Mouse (Mus musculus) kidney, adult 2 months (tissue): ENCODE measurements around the gene Rab1a.

ENCODE experiments used
- CTCF ChIP-seq: fragments of 200-500 bp; conservative IDR thresholded peaks from 2 replicates; pipeline ENCODE4 v1.5.1; 2011; ENCODE audit warnings: low read depth, mild to moderate bottlenecking, control low read depth, low read length, moderate library complexity, mixed read lengths; ENCODE audit not compliant: insufficient read depth, insufficient read length
- POLR2A ChIP-seq: fragments of 200-500 bp; IDR thresholded peaks from one replicate; pipeline ENCODE4 v1.6.1; 2011; ENCODE audit warnings: low read depth, low read length, control low read depth

DNA sequence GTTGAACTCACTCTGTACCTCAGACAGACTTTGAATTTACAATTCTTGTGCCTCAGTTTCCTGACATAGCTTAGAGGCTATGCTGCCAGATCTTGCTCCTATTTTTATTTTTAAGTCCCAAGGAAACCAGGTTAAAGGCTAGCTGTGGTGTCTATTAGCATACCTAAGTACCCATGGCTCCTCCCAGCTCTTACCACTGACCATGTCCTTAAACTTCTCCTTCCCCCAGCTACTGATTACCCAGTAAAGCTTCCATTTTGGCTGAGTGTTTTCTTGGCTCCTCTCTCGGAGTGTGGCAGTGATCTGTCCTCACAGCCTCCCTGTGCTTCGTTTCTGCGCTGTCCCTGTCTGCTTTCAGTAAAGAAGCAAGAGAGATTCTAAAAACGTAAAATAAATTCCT lies 35.2 kb upstream of the Rab1a start:
- no peak for TF ChIP-seq CTCF
- no peak for TF ChIP-seq POLR2A
